Mouse (Mus musculus) heart, embryonic 15.5 days (tissue): ENCODE measurements around the gene Gm10073. TPM values are rescaled to one million over a fixed set of nuclear protein-coding genes. Genes with fewer than 3 reads are reported as not detected.
"Not testable (repeated sequence)": the region's sequence is repeated elsewhere in the genome, so short reads cannot be mapped to it uniquely, and the experiment has no call there.

Source experiments
- ATAC-seq: fragments of 200-750 bp; cut with Nextera tagmentation; replicated peaks from 2 replicates; pipeline ENCODE4 v1.8.0; 2017; ENCODE audit warnings: low read depth, moderate TSS enrichment; ENCODE audit not compliant: insufficient number of reproducible peaks, insufficient read depth, low FRiP score
- H3K27ac ChIP-seq: fragments of 300-500 bp; sonication (generic); 2 replicates; pipeline ENCODE4 v1.5.1; 2015; ENCODE audit warnings: mild to moderate bottlenecking, inconsistent platforms
- H3K27me3 ChIP-seq: fragments of 300-500 bp; sonication (generic); 2 replicates; pipeline ENCODE4 v1.6.1; 2015; ENCODE audit warnings: inconsistent platforms
- H3K36me3 ChIP-seq: fragments of 300-500 bp; sonication (generic); 2 replicates; pipeline ENCODE4 v1.6.1; 2015; ENCODE audit warnings: mild to moderate bottlenecking, inconsistent platforms
- H3K4me1 ChIP-seq: fragments of 300-500 bp; sonication (generic); replicated peaks from 2 replicates; pipeline ENCODE4 v1.6.1; 2015; ENCODE audit warnings: inconsistent platforms
- H3K4me2 ChIP-seq: fragments of 300-500 bp; sonication (generic); 2 replicates; pipeline ENCODE4 v1.6.1; 2015; ENCODE audit warnings: inconsistent platforms, mild to moderate bottlenecking, moderate library complexity
- H3K4me3 ChIP-seq: fragments of 300-500 bp; sonication (generic); 2 replicates; pipeline ENCODE4 v1.5.1; 2015; ENCODE audit warnings: mild to moderate bottlenecking, inconsistent platforms
- H3K9ac ChIP-seq: fragments of 300-500 bp; sonication (generic); 2 replicates; pipeline ENCODE4 v1.6.1; 2015; ENCODE audit warnings: mild to moderate bottlenecking, inconsistent platforms
- H3K9me3 ChIP-seq: fragments of 300-500 bp; sonication (generic); replicated peaks from 2 replicates; pipeline ENCODE4 v1.6.1; 2016; ENCODE audit warnings: inconsistent platforms
- WGBS: fragments of 180-500 bp; shearing (Covaris S2); methylation state at CpG from one replicate; pipeline ENCODE4 v1.1.7; 2015; ENCODE audit warnings: mixed read lengths; 5-methylcytosine and 5-hydroxymethylcytosine counted together
- polyA plus RNA-seq: library from polyadenylated mRNA; unstranded; fragments of >200 nt; fragmentation: Nextera tagmentation; extraction: Ambion mirVana; gene quantifications from 2 replicates; pipeline ENCODE4 v1.2.1, GENCODE M21; 2015

Gm10073 gene
- polyA plus RNA-seq, 1 experiment from 2014 or later, result 6.5 TPM

GRCm38 (mm10) chr8:106610958-106611640 is 37.8 kb upstream of the Gm10073 start:
- no peak overlapping the region for H3K4me2 ChIP-seq
- no peak overlapping the region for H3K9ac ChIP-seq
- ATAC-seq, result no peak
- peaks cover 23% of the 10 kb centered on the region for H3K27me3 ChIP-seq
- H3K27ac ChIP-seq, result no peak overlapping the region
- no peaks in the 10 kb centered on the region for H3K36me3 ChIP-seq
- WGBS, result 68% methylated on average over 9 of the region's 9 CpGs
- peaks cover 2% of the 10 kb centered on the region; the same call in 1 of the 2 replicates for H3K4me1 ChIP-seq
- no peak overlapping the region for H3K4me3 ChIP-seq
- no peaks in the 10 kb centered on the region for H3K9me3 ChIP-seq

- WGBS, result 60% methylated on average over 7 of the region's 7 CpGs
- Histone ChIP-seq H3K4me1 (peaks cover 2% of the 10 kb centered on the region; the same call in 1 of the 2 replicates), H3K4me2 (no peak overlapping the region), H3K27ac (no peak overlapping the region), H3K9me3 (no peaks in the 10 kb centered on the region), H3K27me3 (peaks cover 40% of the 10 kb centered on the region), H3K9ac (no peak overlapping the region), H3K36me3 (no peaks in the 10 kb centered on the region), H3K4me3 (no peak overlapping the region)
- ATAC-seq, result no peak
Observed at GRCm38 (mm10) chr8:106609076-106609903, 36.0 kb upstream of the Gm10073 start.

- Histone ChIP-seq H3K36me3 (no peaks in the 10 kb centered on the region), H3K4me2 (no peak overlapping the region), H3K27me3 (peaks cover 48% of the 10 kb centered on the region), H3K4me1 (peaks cover 11% of the 10 kb centered on the region), H3K27ac (no peak overlapping the region), H3K4me3 (no peak overlapping the region), H3K9me3 (no peaks in the 10 kb centered on the region), H3K9ac (no peak overlapping the region)
- 45% methylated on average over 3 of the region's 3 CpGs for WGBS
- no peak for ATAC-seq
Observed at GRCm38 (mm10) chr8:106608425-106608824, 35.2 kb upstream of the Gm10073 start.

GRCm38 (mm10) chr8:106607783-106608182 is 34.5 kb upstream of the Gm10073 start:
- Histone ChIP-seq H3K4me1 (peaks cover 17% of the 10 kb centered on the region), H3K27me3 (peaks cover 55% of the 10 kb centered on the region)
- ATAC-seq, H3K36me3 ChIP-seq, H3K4me3 ChIP-seq, H3K9ac ChIP-seq, H3K4me2 ChIP-seq, H3K27ac ChIP-seq, H3K9me3 ChIP-seq: not testable (repeated sequence)
- WGBS, result 79% methylated on average over 4 of the region's 4 CpGs

GRCm38 (mm10) chr8:106606601-106607145 is 33.4 kb upstream of the Gm10073 start:
- WGBS, result 21% methylated on average over 15 of the region's 15 CpGs

GRCm38 (mm10) chr8:106606121-106606520 is 32.9 kb upstream of the Gm10073 start:
- Histone ChIP-seq H3K9ac (no peak overlapping the region), H3K4me2 (no peak overlapping the region), H3K4me1 (peaks cover 19% of the 10 kb centered on the region), H3K27ac (no peak overlapping the region), H3K27me3 (peaks cover 70% of the 10 kb centered on the region), H3K9me3 (no peaks in the 10 kb centered on the region), H3K4me3 (no peak overlapping the region), H3K36me3 (no peaks in the 10 kb centered on the region)
- 26% methylated on average over 4 of the region's 4 CpGs for WGBS
- ATAC-seq, result no peak

More at GRCm38 (mm10) chr8:106606601-106607145, 33.4 kb upstream of the Gm10073 start:
- H3K4me3 ChIP-seq, result no peak overlapping the region
- no peak for ATAC-seq
- no peaks in the 10 kb centered on the region for H3K36me3 ChIP-seq
- no peak overlapping the region for H3K4me2 ChIP-seq
- no peaks in the 10 kb centered on the region for H3K9me3 ChIP-seq
- peaks cover 19% of the 10 kb centered on the region for H3K4me1 ChIP-seq
- H3K9ac ChIP-seq, result no peak overlapping the region
- no peak overlapping the region for H3K27ac ChIP-seq
- H3K27me3 ChIP-seq, result peaks cover 64% of the 10 kb centered on the region

- no peak overlapping the region for H3K9ac ChIP-seq
- no peak for ATAC-seq
- no peaks in the 10 kb centered on the region for H3K36me3 ChIP-seq
- 48% methylated on average over 7 of the region's 7 CpGs for WGBS
- peaks cover 72% of the 10 kb centered on the region for H3K27me3 ChIP-seq
- no peak overlapping the region for H3K4me2 ChIP-seq
- H3K4me1 ChIP-seq, result peaks cover 19% of the 10 kb centered on the region
- H3K27ac ChIP-seq, result no peak overlapping the region
- H3K9me3 ChIP-seq, result no peaks in the 10 kb centered on the region
- H3K4me3 ChIP-seq, result no peak overlapping the region
Observed at GRCm38 (mm10) chr8:106605657-106606056, 32.4 kb upstream of the Gm10073 start.

- H3K4me1 ChIP-seq, result peaks cover 19% of the 10 kb centered on the region
- H3K27ac ChIP-seq, result no peak overlapping the region
- H3K27me3 ChIP-seq, result peaks cover 64% of the 10 kb centered on the region
- ATAC-seq, result no peak
- no peaks in the 10 kb centered on the region for H3K36me3 ChIP-seq
- peak overlapping the region; percentile 95 for H3K4me2 ChIP-seq
- 3% methylated on average over 19 of the region's 19 CpGs for WGBS
- H3K4me3 ChIP-seq, result peak overlapping the region; percentile 58
- no peaks in the 10 kb centered on the region for H3K9me3 ChIP-seq
- no peak overlapping the region for H3K9ac ChIP-seq
Observed at GRCm38 (mm10) chr8:106603933-106604332, 30.7 kb upstream of the Gm10073 start.

GRCm38 (mm10) chr8:106603131-106603819 is 30.0 kb upstream of the Gm10073 start, which contains the start of gene Cdh1:
Gene Cdh1, plus strand, starts transcription at chr8:106603351.
- no peak within 1 kb of the TSS for H3K27ac ChIP-seq
- ATAC-seq, result peak; percentile 44; the same call in 1 of the 2 replicates
- under 1% methylated on average over 53 of the region's 53 CpGs for WGBS

GRCm38 (mm10) chr8:106599265-106599979 is 26.2 kb upstream of the Gm10073 start:
- 38% methylated on average over 7 of the region's 7 CpGs for WGBS
- ATAC-seq, result no peak

More at GRCm38 (mm10) chr8:106603131-106603819, 30.0 kb upstream of the Gm10073 start, which contains the start of gene Cdh1:
- Histone ChIP-seq H3K4me3 (peak within 1 kb of the TSS; percentile 58), H3K9me3 (no peaks in the 10 kb centered on the region), H3K9ac (peak within 1 kb of the TSS; percentile 49), H3K4me2 (peak within 1 kb of the TSS; percentile 95), H3K4me1 (peaks cover 19% of the 10 kb centered on the region), H3K36me3 (no peaks in the 10 kb centered on the region), H3K27me3 (peaks cover 64% of the 10 kb centered on the region)

More at GRCm38 (mm10) chr8:106599265-106599979, 26.2 kb upstream of the Gm10073 start:
- Histone ChIP-seq H3K9ac (no peak overlapping the region), H3K36me3 (no peaks in the 10 kb centered on the region), H3K4me1 (peaks cover 17% of the 10 kb centered on the region), H3K27me3 (peaks cover 34% of the 10 kb centered on the region), H3K27ac (no peak overlapping the region), H3K4me2 (no peak overlapping the region), H3K9me3 (no peaks in the 10 kb centered on the region), H3K4me3 (no peak overlapping the region)
